Mouse (Mus musculus) kidney, adult 2 months (tissue): ENCODE data around the gene Tnrc6b. TPM values are rescaled to one million over a fixed set of nuclear protein-coding genes. Genes with fewer than 3 reads are reported as not detected.

ENCODE experiments used
- DNase-seq: peaks from one replicate; pipeline ENCODE4 v3.0.0; 2021
- H3K27ac ChIP-seq: fragments of 200-500 bp; 2 replicates; pipeline ENCODE4 v1.5.1; 2012; ENCODE audit warnings: low read depth, low read length, control low read depth, inconsistent platforms; ENCODE audit not compliant: insufficient read depth
- H3K27me3 ChIP-seq: fragments of 200-500 bp; replicated peaks from 2 replicates; pipeline ENCODE4 v1.6.1; 2012; ENCODE audit warnings: mild to moderate bottlenecking, moderate library complexity, low read length, inconsistent platforms; ENCODE audit not compliant: control insufficient read depth, insufficient read depth
- H3K36me3 ChIP-seq: fragments of 200-500 bp; 2 replicates; pipeline ENCODE4 v1.6.1; 2012; ENCODE audit warnings: mild to moderate bottlenecking, moderate library complexity, low read length, inconsistent platforms; ENCODE audit not compliant: control insufficient read depth, insufficient read depth
- H3K4me1 ChIP-seq: fragments of 200-500 bp; 2 replicates; pipeline ENCODE4 v1.6.1; 2011; ENCODE audit warnings: low read length; ENCODE audit not compliant: control insufficient read depth, insufficient read depth
- H3K4me3 ChIP-seq: fragments of 200-500 bp; 2 replicates; pipeline ENCODE4 v1.5.1; 2011; ENCODE audit warnings: mild to moderate bottlenecking, low read depth, low read length, control low read depth; ENCODE audit not compliant: insufficient read depth
- CTCF ChIP-seq: fragments of 200-500 bp; conservative IDR thresholded peaks from 2 replicates; pipeline ENCODE4 v1.5.1; 2011; ENCODE audit warnings: low read depth, mild to moderate bottlenecking, control low read depth, low read length, moderate library complexity, mixed read lengths; ENCODE audit not compliant: insufficient read depth, insufficient read length
- POLR2A ChIP-seq: fragments of 200-500 bp; IDR thresholded peaks from one replicate; pipeline ENCODE4 v1.6.1; 2011; ENCODE audit warnings: low read depth, low read length, control low read depth
- WGBS: fragments of 180-500 bp; shearing (Covaris S2); methylation state at CpG from one replicate; pipeline ENCODE4 v1.1.7; 2018; 5-methylcytosine and 5-hydroxymethylcytosine counted together
- polyA plus RNA-seq: library from polyadenylated mRNA; depleted of rRNA; stranded (reverse); fragments of >200 nt; gene quantifications from 2 replicates; pipeline ENCODE4 v1.2.3, GENCODE M21; 2012

The Tnrc6b gene
- polyA plus RNA-seq, 1 experiment = 12.1 TPM

- Histone ChIP-seq H3K27me3 (no peaks in the 10 kb centered on the region), H3K4me1 (no peaks in the 10 kb centered on the region), H3K27ac (no peak overlapping the region), H3K4me3 (no peak overlapping the region), H3K36me3 (no peaks in the 10 kb centered on the region; the same call in 1 of the 2 replicates)
- peak; percentile 35 for DNase-seq
- TF ChIP-seq POLR2A (no peak), CTCF (no peak)
- 66% methylated on average over 6 of the region's 6 CpGs for WGBS
Observed at GRCm38 (mm10) chr15:80753351-80753750, 42.2 kb downstream of the Tnrc6b start.

DNA sequence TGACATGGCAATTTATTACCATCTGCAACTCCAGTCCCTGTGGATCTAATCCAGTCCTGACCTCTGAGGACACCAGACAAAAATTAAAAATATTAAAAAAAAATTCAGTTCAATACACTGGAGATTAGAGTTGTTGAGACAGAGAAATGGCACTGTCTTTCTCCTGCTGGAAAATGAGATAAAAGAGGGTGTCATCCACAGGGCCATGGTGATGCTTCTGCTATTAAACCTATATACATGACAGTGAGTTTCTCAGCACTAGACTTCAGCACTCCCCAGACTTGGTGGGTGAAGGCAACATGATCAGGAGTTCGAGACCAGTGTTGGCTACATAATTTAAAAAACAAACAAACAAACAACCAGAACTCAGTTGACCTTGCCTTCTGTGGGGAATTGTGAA lies 43.0 kb downstream of the Tnrc6b start:
- 94% methylated on average over 1 of the region's 1 CpGs for WGBS
- H3K4me3 ChIP-seq = no peak overlapping the region
- H3K27ac ChIP-seq = no peak overlapping the region
- H3K27me3 ChIP-seq = no peaks in the 10 kb centered on the region
- no peaks in the 10 kb centered on the region; the same call in 1 of the 2 replicates for H3K36me3 ChIP-seq
- no peaks in the 10 kb centered on the region for H3K4me1 ChIP-seq
- no peak for DNase-seq
- no peak for TF ChIP-seq CTCF
- no peak for TF ChIP-seq POLR2A

GRCm38 (mm10) chr15:80759451-80759850 lies 48.3 kb downstream of the Tnrc6b start:
- no peak for DNase-seq
- WGBS = 93% methylated on average over 9 of the region's 9 CpGs
- no peak overlapping the region for H3K4me3 ChIP-seq
- H3K36me3 ChIP-seq = peaks cover 1% of the 10 kb centered on the region; the same call in 1 of the 2 replicates
- TF ChIP-seq CTCF = no peak
- no peak for TF ChIP-seq POLR2A
- no peak overlapping the region for H3K27ac ChIP-seq
- H3K4me1 ChIP-seq = 0 out of 2 replicates have a peak, but pooled peaks cover 3% of the 10 kb centered on the region
- H3K27me3 ChIP-seq = no peaks in the 10 kb centered on the region

- WGBS = 86% methylated on average over 3 of the region's 3 CpGs
- H3K4me3 ChIP-seq = no peak overlapping the region
- TF ChIP-seq POLR2A (no peak), CTCF (no peak)
Observed at GRCm38 (mm10) chr15:80760504-80760903, 49.4 kb downstream of the Tnrc6b start.

GRCm38 (mm10) chr15:80760935-80761334 lies 49.8 kb downstream of the Tnrc6b start:
- H3K27ac ChIP-seq = no peak overlapping the region
- H3K4me1 ChIP-seq = peaks cover 7% of the 10 kb centered on the region; the same call in 1 of the 2 replicates
- TF ChIP-seq CTCF = no peak
- no peak overlapping the region for H3K4me3 ChIP-seq
- peaks cover 1% of the 10 kb centered on the region; the same call in 1 of the 2 replicates for H3K36me3 ChIP-seq
- DNase-seq = no peak
- 81% methylated on average over 8 of the region's 8 CpGs for WGBS
- H3K27me3 ChIP-seq = no peaks in the 10 kb centered on the region

More at GRCm38 (mm10) chr15:80760504-80760903, 49.4 kb downstream of the Tnrc6b start:
- Histone ChIP-seq H3K36me3 (peaks cover 1% of the 10 kb centered on the region; the same call in 1 of the 2 replicates), H3K27ac (no peak overlapping the region), H3K27me3 (no peaks in the 10 kb centered on the region), H3K4me1 (peaks cover 6% of the 10 kb centered on the region; the same call in 1 of the 2 replicates)
- no peak for DNase-seq

- H3K4me1 ChIP-seq = peaks cover 7% of the 10 kb centered on the region; the same call in 1 of the 2 replicates
- H3K27me3 ChIP-seq = no peaks in the 10 kb centered on the region
- no peak for DNase-seq
- H3K27ac ChIP-seq = no peak overlapping the region
- no peak for TF ChIP-seq CTCF
- TF ChIP-seq POLR2A = no peak
- H3K36me3 ChIP-seq = peaks cover 1% of the 10 kb centered on the region; the same call in 1 of the 2 replicates
- H3K4me3 ChIP-seq = no peak overlapping the region
- WGBS = 84% methylated on average over 4 of the region's 4 CpGs
Observed at GRCm38 (mm10) chr15:80762621-80763020, 51.5 kb downstream of the Tnrc6b start.

GRCm38 (mm10) chr15:80764666-80765065 lies 53.6 kb downstream of the Tnrc6b start:
- H3K4me3 ChIP-seq = no peak overlapping the region
- peaks cover 1% of the 10 kb centered on the region; the same call in 1 of the 2 replicates for H3K36me3 ChIP-seq
- H3K27ac ChIP-seq = no peak overlapping the region
- H3K27me3 ChIP-seq = no peaks in the 10 kb centered on the region
- peaks cover 7% of the 10 kb centered on the region; the same call in 1 of the 2 replicates for H3K4me1 ChIP-seq
- no peak for DNase-seq
- WGBS = 98% methylated on average over 6 of the region's 6 CpGs
- TF ChIP-seq POLR2A (no peak), CTCF (no peak)
